Mouse (Mus musculus): ENCODE measurements at regions not wholly inside any gene's neighbourhood (a gene's known extent, or its start where the extent isn't known, plus 50 kb on each side); places are given as distances from the start of the nearest gene placed in this dataset.

DNA sequence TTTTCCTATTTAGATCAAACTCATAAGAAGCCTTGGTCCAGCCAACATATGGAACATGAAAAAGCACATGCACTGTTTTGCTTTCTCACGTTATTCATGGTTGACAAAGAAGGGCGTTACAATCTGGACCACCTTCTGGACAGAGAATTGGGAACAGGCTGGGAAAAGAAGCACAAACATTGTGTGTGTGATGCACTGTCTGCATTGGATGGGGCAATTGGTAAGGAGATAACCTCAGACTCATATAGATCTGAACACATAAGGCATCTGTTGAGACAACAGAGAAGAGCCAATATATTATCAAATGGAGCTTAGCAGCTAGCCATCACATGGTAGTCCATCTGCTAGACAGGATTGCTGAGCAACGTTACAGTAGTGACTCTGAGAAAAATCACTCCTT lies 317.1 kb downstream of the Fam84a start:
- no peak for DNase-seq (ENCODE audit: low spot score in 2 of 2)

DNA sequence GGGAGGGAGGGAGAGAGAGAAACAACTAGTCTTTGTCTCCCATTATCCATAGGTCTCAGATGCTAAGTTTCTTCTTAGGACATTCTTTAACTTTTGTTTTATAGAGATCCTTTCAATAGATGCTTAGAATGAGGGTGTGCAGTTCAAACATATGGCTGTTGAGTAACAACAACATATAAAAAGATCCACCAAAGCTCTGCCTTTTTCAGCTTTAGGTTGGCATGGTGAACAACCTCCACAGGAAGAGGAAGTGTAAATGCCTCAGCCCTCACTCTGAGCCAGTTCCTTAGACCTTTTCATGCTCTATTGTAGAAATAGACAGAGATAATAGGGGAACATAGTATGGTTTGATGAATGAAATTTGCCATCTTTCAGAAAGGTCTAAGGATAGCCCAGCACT lies 326.0 kb downstream of the Fam84a start:
- DNase-seq (ENCODE audit: low spot score in 2 of 2): no peak

DNA sequence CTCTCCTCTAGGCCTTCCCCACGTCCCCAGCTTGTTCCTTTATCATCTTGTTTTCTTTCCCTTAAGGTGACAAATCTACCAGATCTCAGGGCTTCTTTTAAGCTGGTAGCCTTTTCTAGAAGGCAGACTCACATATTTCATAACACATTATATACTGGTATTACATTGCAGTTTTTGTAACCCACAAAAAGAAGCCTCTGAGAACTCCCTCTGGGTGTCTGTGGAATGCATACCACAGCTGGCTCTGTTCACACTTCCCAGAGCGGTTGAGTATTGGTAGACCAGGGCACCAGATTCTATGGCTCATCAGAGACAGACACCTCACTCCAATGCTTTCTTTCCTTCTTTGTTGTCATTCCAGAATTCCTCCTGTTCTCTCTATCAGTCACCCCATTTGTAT lies 336.4 kb downstream of the Fam84a start:
- DNase-seq (ENCODE audit: low spot score in 2 of 2): no peak

DNA sequence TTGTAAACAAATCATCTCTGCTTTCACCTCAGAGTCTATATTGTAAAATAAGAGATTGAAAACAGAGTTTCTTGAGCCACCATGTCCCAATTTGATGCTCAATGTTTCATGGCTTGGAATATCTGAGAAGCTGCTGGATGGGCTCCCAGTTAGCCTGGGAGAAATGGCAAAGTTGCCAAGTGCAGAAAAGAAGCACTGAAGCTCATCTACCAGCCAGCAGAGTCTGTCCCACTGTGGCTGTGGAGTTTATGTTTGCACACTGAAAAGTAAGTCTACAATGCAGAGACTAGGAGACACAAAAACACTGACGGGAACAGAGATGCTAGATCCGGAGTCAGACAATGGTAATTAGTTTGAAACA lies 341.7 kb downstream of the Fam84a start:
- peak in 1 of 2 experiments; percentile 35 for DNase-seq (ENCODE audit: low spot score in 2 of 2)

DNA sequence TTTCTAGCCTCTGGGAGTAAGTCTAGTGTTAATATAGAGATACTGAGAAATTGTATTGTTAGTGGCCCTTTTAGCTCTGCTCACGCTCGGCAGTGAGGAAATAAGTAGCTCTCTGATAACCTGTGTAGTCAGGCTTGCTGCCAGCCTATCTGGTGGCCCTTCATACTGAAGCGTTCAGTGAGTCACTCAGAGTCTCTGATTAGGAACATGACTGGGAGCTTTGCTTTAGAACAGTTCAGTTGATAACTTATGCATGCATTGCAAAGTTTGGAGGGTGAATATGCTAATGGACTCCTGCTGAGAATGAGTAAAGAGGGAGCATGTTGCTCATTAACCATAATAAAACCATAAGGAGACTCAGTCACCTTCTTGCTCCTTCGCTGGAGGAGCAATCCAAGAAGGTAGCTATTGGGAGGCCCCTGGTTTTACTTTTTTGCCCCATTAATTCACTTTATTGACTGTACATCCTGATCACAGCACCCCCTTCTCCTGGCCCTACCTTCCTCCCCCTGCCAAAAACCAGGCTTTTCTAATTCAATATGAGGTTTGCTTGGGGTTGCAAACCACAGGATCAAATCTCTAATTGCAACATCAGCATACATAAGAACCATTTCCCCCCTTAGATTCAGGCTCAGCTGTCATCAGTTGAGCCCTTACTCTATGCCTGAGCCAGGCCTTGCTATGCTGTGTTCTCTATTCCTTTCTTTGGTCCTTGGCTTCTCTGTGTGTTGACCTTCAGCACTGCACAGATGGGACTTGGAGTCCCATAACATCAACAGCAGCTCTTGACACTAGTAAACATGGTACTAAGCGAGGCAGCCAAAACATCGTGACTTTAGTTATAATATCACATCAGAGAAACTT lies 342.3 kb downstream of the Fam84a start:
- DNase-seq (ENCODE audit: low spot score in 2 of 2): no peak

DNA sequence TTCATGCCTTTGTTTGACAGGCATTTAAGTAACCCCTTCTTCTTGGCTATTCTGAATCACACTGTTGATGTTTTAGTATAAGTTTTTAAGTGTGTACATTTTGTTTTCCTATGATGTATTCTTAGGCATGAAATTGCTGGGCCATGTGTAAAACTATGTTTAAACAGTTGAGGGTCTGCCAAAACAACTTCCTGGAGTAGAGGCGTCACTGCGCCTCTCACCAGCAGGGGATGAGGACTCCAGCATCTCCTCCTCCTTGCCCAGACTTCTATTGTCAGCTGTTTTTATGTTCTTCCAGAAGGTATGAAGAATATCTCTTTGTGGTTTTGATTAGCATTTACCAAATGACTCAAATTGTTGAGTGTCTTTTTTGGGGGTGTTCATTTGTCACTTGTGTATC lies 372.1 kb downstream of the Fam84a start:
- peak in 1 of 2 experiments; percentile 4 for DNase-seq (ENCODE audit: low spot score in 2 of 2)

DNA sequence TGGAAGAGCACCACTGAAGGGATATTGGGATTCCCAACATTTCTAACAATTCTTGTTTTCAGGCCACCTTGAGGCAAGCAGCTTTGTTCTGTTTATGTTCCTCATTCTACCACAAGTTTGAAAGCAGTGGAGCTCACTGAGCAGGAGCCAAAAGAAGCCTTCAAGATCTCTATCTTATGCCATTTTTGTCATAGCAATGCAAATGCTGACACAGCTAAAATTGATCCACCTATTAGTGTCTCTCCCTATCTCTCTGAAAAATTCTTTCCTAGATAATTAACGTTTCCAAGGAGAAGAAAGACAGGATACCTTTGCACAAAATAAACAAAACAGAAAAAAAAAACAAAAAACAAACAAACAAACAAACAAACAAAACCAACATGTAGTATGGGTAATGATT lies 375.2 kb downstream of the Fam84a start:
- DNase-seq (ENCODE audit: low spot score in 2 of 2): no peak

DNA sequence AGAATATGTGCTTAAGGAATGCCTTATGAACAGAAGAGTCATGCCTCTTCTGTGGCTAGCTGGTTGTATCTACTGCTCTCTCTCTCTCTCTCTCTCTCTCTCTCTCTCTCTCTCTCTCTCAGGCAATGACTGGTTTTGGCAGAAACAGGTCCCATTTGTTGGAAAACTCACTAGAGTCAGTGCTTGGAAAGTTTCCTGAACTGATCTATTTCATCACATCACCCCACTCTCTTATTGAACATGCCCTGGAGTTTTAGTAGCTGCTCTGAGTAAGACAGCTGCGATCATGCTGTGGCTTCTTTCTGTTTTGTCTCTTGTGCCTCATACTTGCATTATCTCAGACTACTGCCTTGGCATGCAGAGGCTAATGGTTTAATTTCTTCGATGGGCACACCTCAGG lies 382.2 kb downstream of the Fam84a start:
- DNase-seq (ENCODE audit: low spot score in 2 of 2): no peak

DNA sequence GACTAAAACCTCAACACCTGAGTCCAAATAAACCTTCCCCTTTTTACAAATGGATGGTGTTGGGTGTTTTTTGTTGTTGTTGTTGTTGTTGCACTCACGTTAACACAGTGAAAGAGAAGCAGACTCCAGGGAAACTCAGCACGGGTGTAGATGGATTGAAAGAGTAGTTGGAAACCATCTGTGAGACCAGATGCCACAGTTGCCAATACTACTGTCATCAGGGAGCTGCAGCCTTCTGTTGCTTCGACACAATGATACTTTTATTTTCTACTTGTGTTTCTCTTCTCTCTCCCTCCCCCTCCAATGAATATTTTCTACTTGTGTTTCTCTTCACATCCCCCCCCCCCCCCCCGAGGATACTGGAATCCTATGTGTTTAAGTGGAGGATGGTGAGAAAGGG lies 382.7 kb downstream of the Fam84a start:
- peak in 1 of 2 experiments; percentile 38 for DNase-seq (ENCODE audit: low spot score in 2 of 2)

DNA sequence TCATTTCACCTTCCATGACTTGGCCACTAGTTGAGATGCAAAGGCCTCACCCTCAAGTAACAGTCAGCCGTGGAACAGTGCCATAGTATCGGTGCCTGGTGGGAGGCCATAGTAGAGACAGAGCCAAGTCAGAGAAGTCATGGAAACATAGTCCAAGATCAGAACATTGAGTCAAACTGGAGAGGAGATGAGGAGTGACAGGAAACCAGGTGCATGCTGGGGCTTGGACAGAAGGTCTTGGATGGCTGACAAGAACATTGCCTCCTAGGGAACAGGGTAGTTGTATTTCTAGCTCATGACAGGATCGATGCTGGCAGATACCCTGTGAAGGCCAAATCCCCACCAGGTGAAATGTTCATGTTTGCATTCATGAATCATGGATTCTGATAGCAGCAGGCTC lies 385.4 kb downstream of the Fam84a start:
- DNase-seq (ENCODE audit: low spot score in 2 of 2): no peak

DNA sequence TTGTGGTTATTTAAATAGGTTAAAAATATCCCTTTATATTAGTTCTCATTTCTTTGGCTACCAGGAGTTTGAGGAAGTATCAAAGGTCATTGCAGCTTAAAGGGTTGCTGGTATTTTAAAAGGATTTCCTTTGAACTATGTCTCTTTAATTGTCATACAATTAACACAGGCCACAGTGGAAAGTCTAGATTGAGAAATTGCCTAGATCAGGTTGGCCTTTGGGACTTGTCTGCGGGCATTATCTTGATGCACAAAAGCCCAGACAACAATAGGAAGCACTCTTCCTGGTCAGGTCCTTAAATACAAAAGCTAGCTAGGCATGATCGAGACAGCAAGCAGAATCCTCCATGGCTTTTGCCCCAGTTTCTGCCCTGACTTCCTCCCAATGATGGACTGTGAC lies 398.0 kb downstream of the Fam84a start:
- DNase-seq (ENCODE audit: low spot score in 2 of 2): no peak

DNA sequence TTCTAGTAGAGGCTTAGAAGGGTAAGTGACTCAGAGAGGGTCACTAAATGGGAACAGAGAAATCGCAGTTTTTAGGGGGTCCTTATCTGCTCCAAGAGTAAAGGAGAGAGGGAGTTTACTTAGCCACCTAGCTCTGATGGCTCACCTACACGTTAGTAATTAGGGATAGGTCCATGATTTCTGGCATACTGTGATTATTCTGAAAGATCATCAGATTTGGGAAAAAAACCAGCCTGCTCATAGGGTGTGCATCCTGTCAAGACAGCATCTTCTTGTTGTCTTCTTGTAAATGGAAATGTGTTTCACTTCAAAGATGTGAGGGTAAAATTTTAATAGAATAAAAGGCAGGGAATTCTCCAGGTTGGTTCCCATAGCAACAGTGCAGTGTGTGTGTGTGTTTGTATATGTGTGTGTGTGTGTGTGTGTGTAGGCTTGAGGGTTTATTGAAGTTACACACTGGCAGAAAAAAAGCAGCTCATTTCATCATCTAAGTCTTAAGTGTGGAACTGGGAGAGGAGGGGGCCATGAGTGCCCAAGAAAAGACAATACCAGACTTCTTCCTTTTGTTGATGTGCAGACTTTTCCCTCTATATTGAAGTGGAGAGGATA lies 407.4 kb downstream of the Fam84a start:
- DNase-seq (ENCODE audit: low spot score in 2 of 2): peak in 1 of 2 experiments; percentile 3

DNA sequence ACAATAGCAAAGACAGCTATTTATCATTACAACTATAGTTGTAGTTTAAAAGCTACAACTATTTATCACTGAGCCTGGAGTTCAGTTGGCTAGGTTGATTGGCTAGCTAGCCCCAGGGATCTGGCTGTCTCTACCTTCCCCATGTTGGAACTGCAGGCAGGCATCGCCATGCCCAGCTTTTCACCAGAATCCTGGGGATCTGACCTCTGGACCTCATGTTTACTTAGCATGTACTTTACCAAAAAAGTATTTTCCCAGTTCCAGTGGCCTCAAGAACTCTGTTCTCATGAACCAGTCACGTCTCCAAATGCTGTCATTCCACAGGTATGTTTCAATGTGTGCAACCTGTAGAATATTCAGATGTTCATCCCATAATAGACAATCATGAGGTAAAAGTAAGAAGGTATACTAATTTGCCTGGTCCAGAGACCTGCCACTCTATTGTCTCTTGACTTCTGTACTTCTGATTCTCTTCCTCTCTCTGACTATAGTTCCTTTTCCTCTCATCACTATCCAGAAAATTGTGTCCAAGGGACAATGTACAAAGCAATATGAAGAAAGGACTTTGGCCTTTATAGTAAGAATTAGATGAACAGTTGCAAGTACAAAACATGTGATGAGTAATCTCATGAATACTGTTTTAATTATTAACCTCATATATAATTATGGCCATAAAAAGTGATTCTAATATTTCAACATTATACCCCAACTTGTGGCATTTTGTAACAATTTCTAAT lies 421.8 kb downstream of the Fam84a start:
- DNase-seq (ENCODE audit: low spot score in 2 of 2): no peak

DNA sequence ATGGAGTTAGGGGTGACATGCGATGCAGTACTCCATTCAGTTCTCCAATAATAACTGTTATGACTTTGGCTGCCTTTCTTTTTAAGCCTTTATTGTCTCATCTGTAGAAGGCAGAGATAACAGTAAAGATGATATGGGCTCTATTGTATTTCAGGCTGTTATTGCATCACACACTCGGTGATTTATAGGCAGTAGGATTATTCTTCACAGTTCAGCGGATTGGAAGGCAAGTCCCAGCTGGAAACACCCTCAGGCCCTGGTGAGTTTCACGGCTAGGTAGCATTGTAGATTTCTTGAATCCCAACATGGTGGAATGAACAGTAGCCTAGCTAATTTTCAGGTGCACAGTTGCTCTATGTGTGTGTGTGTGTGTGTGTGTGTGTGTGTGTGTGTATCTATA lies 422.9 kb downstream of the Fam84a start:
- DNase-seq (ENCODE audit: low spot score in 2 of 2): no peak

DNA sequence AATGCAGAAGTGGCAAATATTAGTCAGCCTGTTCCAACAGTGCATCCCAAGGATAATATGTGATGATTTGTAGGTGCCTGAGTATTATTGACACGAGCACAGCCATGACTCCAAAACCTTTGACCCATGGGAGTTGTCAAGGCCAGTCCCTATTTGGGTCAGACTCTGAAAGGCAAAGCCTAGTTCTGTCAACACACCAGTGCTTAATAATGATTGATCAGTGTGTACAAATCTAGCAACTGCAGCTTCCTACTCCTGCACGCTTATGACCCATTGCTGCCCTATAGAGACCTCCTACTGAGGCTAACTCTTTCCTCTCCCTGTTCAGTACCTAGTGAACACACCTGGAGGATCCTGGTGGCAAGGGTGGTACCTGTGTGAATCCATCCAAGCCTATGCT lies 427.3 kb downstream of the Fam84a start:
- DNase-seq (ENCODE audit: low spot score in 2 of 2): no peak

DNA sequence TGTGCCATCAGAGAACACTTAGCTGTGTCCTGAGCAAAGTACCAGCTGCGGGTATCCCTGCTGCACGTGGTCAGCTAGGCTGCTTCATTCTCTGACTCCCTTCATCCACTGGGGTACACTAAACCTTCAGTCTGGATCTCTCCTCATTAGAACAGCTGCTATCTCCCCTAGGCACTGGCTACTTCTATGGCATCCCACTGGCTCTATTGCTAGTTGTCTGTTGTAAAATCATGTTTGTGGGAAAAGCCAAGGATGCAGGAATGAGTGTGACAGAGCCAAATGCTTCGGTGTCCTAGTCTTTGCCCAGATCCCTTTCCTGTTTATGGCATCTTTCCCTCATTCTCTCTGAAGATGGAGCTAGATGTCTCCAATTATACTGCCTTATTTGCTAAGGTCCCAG lies 440.9 kb downstream of the Nbas start:
- no peak for DNase-seq (ENCODE audit: low spot score in 2 of 2)

DNA sequence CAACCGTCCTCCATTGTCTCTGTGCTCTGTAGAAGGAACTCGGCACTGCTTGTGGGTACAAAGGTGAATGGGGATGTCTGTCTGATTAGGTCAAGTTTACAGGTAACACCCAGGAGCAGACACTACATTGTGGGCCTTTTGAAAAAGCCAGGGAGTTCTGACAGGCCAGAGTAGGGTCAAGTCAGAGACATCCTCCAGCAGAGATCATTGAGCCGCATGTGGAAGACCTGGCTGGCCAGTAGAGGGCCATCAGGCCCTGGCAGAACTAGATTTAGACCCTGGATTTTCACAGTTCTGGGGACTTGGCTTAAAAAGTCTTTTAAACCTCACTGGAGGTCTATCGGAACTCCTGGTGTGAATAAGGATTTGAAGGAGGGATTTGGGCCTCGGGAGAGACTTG lies 438.8 kb downstream of the Nbas start:
- no peak for DNase-seq (ENCODE audit: low spot score in 2 of 2)

DNA sequence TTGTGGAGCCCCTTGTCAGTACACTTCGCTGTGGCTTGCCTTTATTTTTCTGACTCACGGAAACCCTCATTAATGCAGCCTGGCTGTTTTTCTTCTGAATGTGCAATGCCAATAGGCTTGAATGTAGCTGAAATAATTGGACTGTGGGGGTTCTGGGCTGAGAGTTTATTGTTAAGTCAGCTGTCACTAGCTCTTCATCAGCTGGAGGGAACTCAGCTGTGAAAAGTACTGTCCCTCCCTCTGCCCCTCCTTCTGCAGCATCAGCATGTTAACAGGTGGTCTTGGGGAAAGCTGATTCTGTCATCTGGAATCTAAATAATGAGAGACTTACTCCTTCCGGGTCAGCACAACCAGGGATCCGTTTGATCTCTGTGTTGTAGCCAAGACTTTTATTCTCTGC lies 437.6 kb downstream of the Nbas start:
- no peak for DNase-seq (ENCODE audit: low spot score in 2 of 2)

DNA sequence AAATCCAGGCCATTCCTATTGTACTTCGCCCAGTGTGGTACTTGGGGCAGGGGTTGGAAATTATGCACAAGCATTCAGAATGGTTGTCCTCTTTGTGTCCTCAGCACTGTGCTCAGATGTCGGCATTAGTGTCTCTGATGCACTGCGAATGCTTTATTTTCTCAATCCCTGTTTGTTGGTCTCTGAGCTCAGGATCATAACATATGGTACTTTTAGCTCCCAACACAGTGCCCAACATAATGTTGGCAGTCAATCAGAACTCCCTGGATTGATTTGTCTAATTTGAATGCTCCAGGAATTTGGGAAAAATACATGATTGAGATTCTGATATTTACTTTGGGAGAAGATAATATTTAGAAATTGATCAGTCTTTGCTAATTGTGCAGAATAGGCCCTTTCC lies 434.7 kb downstream of the Nbas start:
- DNase-seq (ENCODE audit: low spot score in 2 of 2): no peak

DNA sequence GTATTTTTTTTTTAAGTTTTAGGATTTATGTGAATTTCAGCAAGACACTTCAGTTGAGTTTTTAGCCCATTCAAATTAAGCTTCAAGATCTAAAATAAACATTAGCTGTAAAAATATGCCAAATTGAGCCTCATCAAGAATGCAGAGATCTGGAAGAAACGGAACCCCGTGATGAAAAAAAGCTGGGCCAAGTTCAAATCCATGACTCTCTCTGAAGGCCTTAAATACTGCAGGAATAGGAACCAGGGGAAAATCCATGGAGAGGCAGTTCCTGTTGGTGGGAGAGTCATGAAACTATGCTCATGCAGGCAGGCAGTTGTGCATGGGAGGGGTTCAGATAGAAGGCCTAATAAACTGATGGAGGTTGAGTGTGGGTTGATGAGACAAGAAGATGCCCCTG lies 430.9 kb downstream of the Nbas start:
- peak in 1 of 2 experiments; percentile 5 for DNase-seq (ENCODE audit: low spot score in 2 of 2)

DNA sequence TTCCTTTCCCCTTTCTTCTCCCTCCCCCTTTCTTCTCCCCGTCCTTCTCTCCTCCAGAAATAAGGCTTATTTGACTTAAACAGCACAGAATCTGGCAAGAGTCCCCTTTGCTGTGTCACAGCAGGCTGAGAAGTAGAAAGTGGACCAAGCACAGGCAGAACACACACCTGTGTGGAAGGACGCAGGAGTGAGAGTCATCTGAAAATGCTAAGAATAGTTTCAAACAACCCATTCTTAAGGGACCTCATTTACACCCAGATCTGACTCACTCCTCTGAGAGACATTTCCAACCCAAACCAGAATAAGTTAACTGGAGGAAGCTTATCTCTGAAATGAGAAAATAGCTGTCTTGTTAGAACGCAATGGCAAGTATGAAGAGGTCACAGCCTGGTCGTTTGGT lies 429.9 kb downstream of the Nbas start:
- DNase-seq (ENCODE audit: low spot score in 2 of 2): peak in 1 of 2 experiments; percentile 15

DNA sequence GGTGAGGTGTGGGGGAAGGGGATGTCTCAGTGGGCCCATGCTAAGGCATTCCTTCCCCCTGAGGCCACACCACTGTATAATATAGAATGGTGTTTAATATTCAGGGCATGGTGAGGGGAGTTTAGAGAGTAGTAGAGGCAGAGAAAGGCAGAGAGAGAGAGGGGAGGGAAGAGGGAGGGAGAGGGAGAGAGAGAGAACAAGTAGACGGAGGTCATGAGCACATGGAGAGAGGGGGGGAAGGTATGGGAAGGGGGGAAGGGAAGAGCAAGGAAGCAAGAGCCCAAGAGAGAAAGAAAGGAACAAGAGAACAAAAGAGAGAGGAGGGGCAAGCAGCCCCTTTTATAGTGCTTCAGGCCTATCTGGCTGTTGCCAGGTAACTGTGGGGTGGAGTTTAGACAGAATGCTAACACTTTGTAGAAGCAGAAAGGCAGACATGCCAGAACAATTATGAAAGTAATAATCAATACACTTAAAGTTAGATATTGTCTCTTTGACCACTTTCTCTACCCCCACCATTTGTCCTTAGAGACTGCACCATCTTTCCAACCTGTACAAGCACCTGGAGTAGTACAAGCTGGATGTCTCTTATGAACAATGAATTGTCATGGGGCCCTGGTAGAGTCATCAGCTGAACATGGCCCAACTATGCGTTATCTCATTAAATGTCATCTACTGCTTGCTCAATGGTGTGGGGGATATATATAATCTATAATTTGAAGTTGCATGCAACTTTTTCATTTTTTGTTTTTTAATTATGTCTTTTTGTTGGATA lies 422.6 kb downstream of the Nbas start:
- no peak for DNase-seq (ENCODE audit: low spot score in 2 of 2)
